Mouse (Mus musculus) embryonic facial prominence, embryonic 15.5 days (tissue): Measurements from ENCODE around the gene Gse1. TPM values are rescaled to one million over a fixed set of nuclear protein-coding genes. Genes with fewer than 3 reads are reported as not detected.

Source experiments
- ATAC-seq: fragments of 200-750 bp; cut with Nextera tagmentation; 2 replicates; pipeline ENCODE4 v1.8.0; 2017; ENCODE audit warnings: low read depth, moderate TSS enrichment; ENCODE audit not compliant: insufficient number of reproducible peaks, low FRiP score, low TSS enrichment
- H3K27ac ChIP-seq: fragments of 300-500 bp; sonication (generic); replicated peaks from 2 replicates; pipeline ENCODE4 v1.5.1; 2015; ENCODE audit warnings: mild to moderate bottlenecking, inconsistent platforms
- H3K27me3 ChIP-seq: fragments of 300-500 bp; sonication (generic); 2 replicates; pipeline ENCODE4 v1.6.1; 2015; ENCODE audit warnings: inconsistent platforms
- H3K36me3 ChIP-seq: fragments of 300-500 bp; sonication (generic); 2 replicates; pipeline ENCODE4 v1.6.1; 2015; ENCODE audit warnings: mild to moderate bottlenecking, inconsistent platforms
- H3K4me1 ChIP-seq: fragments of 300-500 bp; sonication (generic); 2 replicates; pipeline ENCODE4 v1.6.1; 2015; ENCODE audit warnings: inconsistent platforms
- H3K4me2 ChIP-seq: fragments of 300-500 bp; sonication (generic); replicated peaks from 2 replicates; pipeline ENCODE4 v1.6.1; 2015; ENCODE audit warnings: mild to moderate bottlenecking, inconsistent platforms
- H3K4me3 ChIP-seq: fragments of 300-500 bp; sonication (generic); replicated peaks from 2 replicates; pipeline ENCODE4 v1.5.1; 2015; ENCODE audit warnings: mild to moderate bottlenecking, inconsistent platforms
- H3K9ac ChIP-seq: fragments of 300-500 bp; sonication (generic); 2 replicates; pipeline ENCODE4 v1.6.1; 2015; ENCODE audit warnings: inconsistent platforms
- H3K9me3 ChIP-seq: fragments of 300-500 bp; sonication (generic); replicated peaks from 2 replicates; pipeline ENCODE4 v1.6.1; 2016; ENCODE audit warnings: inconsistent platforms
- WGBS: fragments of 180-500 bp; shearing (Covaris S2); methylation state at CpG from one replicate; pipeline ENCODE4 v1.1.7; 2015; 5-methylcytosine and 5-hydroxymethylcytosine counted together
- polyA plus RNA-seq: library from polyadenylated mRNA; unstranded; fragments of >200 nt; fragmentation: Nextera tagmentation; extraction: Ambion mirVana; gene quantifications from 2 replicates; pipeline ENCODE4 v1.2.1, GENCODE M21; 2015

Gse1 gene
- polyA plus RNA-seq, 1 experiment from 2014 or later = 11.1 TPM

DNA sequence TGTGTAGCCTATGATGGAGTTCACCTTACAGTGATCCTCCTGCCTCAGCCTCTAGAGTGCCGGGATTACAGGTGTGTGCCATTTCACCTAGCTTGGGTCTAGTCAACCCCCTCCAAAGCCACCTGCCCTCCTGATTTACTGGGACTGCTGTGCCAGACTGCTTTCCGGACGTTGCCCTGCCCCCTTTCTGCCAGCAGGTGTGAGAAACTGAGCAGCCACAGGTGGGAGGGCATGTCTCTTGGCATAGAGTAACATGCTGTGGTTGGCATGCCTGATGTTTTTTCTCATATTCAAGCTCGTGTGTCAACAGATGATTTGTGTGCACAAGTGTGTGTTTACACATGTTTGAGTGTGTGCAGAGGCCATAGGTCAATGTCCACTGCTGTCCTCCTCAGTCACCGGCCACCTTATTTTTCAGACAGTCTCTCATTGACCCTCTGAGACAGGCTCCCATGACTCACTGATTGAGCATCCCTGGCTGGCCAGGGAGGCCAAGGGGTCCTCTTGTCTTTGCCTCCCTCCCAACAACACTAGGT is 15.7 kb downstream of the Gse1 start:
- ATAC-seq = no peak

GRCm38 (mm10) chr8:120244553-120244952 is 16.3 kb downstream of the Gse1 start:
- no peaks in the 10 kb centered on the region for H3K27me3 ChIP-seq
- H3K9ac ChIP-seq = no peak overlapping the region
- H3K36me3 ChIP-seq = peaks cover 20% of the 10 kb centered on the region; the same call in 1 of the 2 replicates
- H3K4me1 ChIP-seq = peaks cover 10% of the 10 kb centered on the region
- no peak overlapping the region for H3K27ac ChIP-seq
- no peak overlapping the region for H3K4me3 ChIP-seq
- WGBS = 89% methylated on average over 10 of the region's 10 CpGs
- no peak for ATAC-seq
- H3K4me2 ChIP-seq = no peak overlapping the region
- no peaks in the 10 kb centered on the region; the same call in 1 of the 2 replicates for H3K9me3 ChIP-seq

More for the DNA sequence above, 15.7 kb downstream of the Gse1 start:
- Histone ChIP-seq H3K9me3 (no peaks in the 10 kb centered on the region; the same call in 1 of the 2 replicates), H3K27me3 (no peaks in the 10 kb centered on the region), H3K36me3 (peaks cover 22% of the 10 kb centered on the region; the same call in 1 of the 2 replicates), H3K4me3 (no peak overlapping the region), H3K27ac (no peak overlapping the region), H3K9ac (no peak overlapping the region), H3K4me2 (no peak overlapping the region), H3K4me1 (0 out of 2 replicates have a peak, but pooled peaks cover 6% of the 10 kb centered on the region)
- whole genome bisulfite sequencing = 87% methylated on average over 5 of the region's 5 CpGs

GRCm38 (mm10) chr8:120247618-120248017 is 19.4 kb downstream of the Gse1 start:
- no peak for ATAC-seq
- WGBS = 81% methylated on average over 5 of the region's 5 CpGs
- Histone ChIP-seq H3K9me3 (no peaks in the 10 kb centered on the region; the same call in 1 of the 2 replicates), H3K9ac (no peak overlapping the region), H3K4me3 (no peak overlapping the region), H3K36me3 (peaks cover 10% of the 10 kb centered on the region; the same call in 1 of the 2 replicates), H3K4me2 (no peak overlapping the region), H3K4me1 (peaks cover 28% of the 10 kb centered on the region), H3K27ac (no peak overlapping the region), H3K27me3 (no peaks in the 10 kb centered on the region)

DNA sequence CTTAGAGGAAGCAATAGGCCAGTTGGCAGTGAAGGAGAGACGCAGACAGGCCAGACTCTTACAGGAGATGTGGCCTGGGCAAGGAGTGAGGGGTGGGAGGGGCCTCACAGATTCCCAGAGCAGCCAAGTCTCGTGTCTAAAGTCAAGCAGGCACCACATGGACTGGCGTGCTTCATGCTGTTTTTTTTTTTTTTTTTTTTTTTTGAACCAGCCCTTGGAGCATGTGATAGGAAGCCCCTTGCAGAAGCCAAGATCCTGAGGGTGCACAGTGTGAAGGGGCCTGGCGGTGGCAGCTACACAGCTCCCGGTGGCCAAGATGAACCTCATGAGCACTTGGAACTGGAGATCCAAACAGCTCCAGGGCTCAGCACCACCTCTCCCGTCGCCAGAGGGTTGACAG is 19.8 kb downstream of the Gse1 start:
- H3K36me3 ChIP-seq = peaks cover 10% of the 10 kb centered on the region; the same call in 1 of the 2 replicates
- no peak overlapping the region for H3K4me2 ChIP-seq
- H3K9ac ChIP-seq = no peak overlapping the region
- H3K27me3 ChIP-seq = no peaks in the 10 kb centered on the region
- WGBS = 58% methylated on average over 7 of the region's 7 CpGs
- peaks cover 28% of the 10 kb centered on the region for H3K4me1 ChIP-seq
- H3K27ac ChIP-seq = no peak overlapping the region
- no peak for ATAC-seq
- H3K4me3 ChIP-seq = no peak overlapping the region
- no peaks in the 10 kb centered on the region; the same call in 1 of the 2 replicates for H3K9me3 ChIP-seq

- no peak for ATAC-seq
- no peak overlapping the region for H3K4me2 ChIP-seq
- no peak overlapping the region for H3K4me3 ChIP-seq
- H3K4me1 ChIP-seq = peaks cover 28% of the 10 kb centered on the region
- H3K9me3 ChIP-seq = no peaks in the 10 kb centered on the region; the same call in 1 of the 2 replicates
- WGBS = 91% methylated on average over 4 of the region's 4 CpGs
- no peak overlapping the region for H3K27ac ChIP-seq
- no peak overlapping the region for H3K9ac ChIP-seq
- H3K27me3 ChIP-seq = no peaks in the 10 kb centered on the region
- H3K36me3 ChIP-seq = peaks cover 10% of the 10 kb centered on the region; the same call in 1 of the 2 replicates
Measured at GRCm38 (mm10) chr8:120248451-120248850, 20.2 kb downstream of the Gse1 start.

- Histone ChIP-seq H3K9me3 (no peaks in the 10 kb centered on the region), H3K4me1 (peaks cover 37% of the 10 kb centered on the region), H3K27me3 (no peaks in the 10 kb centered on the region), H3K36me3 (no peaks in the 10 kb centered on the region), H3K27ac (peak overlapping the region; percentile 58), H3K4me3 (no peak overlapping the region), H3K9ac (no peak overlapping the region), H3K4me2 (no peak overlapping the region)
- WGBS = 55% methylated on average over 9 of the region's 9 CpGs
- ATAC-seq = no peak
Measured at GRCm38 (mm10) chr8:120249800-120250336, 21.6 kb downstream of the Gse1 start.

DNA sequence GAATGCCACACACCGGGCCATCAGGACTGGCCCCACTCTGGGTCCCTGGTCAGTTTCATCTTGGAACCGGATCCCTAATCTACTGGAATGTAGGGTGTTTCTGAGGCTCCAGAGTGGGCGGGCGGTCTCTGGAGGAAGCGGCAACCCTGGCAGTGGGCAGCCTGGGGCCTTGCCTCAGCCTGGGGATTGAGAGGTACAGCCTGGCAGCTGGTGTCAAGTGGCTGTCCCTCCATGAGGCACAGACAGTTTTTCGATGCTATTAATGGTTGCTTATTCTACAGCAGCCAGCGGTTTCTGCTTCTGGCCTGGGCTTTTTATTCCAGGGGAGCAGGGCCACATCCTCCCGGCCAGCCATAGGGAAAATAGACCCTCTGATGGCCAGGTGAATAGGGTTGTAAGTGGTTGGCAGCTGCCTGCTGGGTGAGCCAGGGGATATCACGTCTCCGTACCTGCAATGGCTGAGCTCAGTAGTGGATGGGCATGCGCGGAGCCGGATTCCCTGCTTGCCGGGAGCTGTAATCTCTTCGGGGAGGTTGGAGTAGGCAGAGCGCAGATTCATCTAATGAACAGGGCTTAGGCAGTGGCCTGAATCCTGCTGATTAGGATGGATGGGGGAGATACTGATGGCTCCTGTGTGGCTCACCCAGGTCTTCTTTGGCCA is 22.6 kb downstream of the Gse1 start:
- no peaks in the 10 kb centered on the region for H3K36me3 ChIP-seq
- ATAC-seq = no peak
- no peak overlapping the region for H3K4me2 ChIP-seq
- WGBS = 65% methylated on average over 16 of the region's 16 CpGs
- H3K9ac ChIP-seq = no peak overlapping the region
- peaks cover 46% of the 10 kb centered on the region for H3K4me1 ChIP-seq
- H3K27ac ChIP-seq = peak overlapping the region; percentile 52; the same call in 1 of the 2 replicates
- no peaks in the 10 kb centered on the region for H3K27me3 ChIP-seq
- no peak overlapping the region for H3K4me3 ChIP-seq
- no peaks in the 10 kb centered on the region for H3K9me3 ChIP-seq

DNA sequence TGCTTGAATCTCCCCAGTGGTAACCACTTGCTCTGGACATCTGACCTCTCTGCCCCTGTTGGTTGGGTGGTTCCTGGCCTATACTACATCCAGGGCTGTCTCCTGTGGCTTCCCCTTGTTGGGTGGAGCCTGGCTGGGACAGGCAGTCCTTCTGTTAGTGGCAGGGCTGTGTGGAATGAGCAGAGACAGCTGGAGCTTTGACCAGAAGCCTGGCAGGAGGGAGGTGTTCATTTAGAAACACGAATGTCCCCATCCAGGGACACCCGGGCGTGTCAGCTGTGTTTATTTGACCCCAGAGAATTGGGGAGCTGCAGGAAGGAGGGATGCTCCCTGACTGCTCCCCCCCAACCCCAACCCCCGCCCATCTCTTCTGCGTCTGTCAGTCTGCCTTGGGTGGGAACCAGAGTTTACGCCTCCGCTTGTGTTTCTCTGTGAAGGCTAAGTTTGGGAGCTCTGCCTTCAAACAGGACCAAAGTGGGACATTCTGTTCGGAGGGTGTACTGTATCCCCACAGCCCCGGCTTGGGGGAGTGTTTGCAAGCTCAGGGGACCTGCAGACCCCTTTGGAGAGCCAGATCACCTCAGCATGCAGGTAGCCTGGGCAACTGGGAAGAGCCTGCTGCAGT is 23.3 kb downstream of the Gse1 start:
- peaks cover 53% of the 10 kb centered on the region for H3K4me1 ChIP-seq
- no peak for ATAC-seq
- no peak overlapping the region for H3K4me2 ChIP-seq

DNA sequence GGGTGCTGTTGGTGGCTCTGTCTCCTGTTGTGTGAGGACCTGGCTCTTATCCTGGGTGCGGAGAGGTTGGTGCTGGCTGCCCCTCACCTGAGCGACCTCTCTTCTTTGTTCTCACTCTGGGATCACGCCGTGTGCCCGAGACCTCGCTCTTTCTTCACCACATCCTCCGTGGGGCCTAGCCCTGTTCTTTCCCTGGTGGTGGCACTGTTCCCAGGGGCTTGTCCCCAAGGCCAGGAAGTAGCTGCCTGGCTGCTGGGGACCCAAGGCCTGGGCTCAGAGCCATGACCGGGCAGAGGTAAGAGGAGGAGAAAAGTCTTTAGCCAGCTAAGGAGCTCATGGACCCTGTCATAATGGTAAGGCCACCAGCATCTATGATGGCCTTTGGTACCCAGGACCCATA is 25.4 kb downstream of the Gse1 start:
- Histone ChIP-seq H3K9ac (no peak overlapping the region), H3K4me3 (no peak overlapping the region), H3K36me3 (no peaks in the 10 kb centered on the region), H3K4me1 (peaks cover 65% of the 10 kb centered on the region), H3K9me3 (no peaks in the 10 kb centered on the region), H3K4me2 (no peak overlapping the region), H3K27ac (no peak overlapping the region), H3K27me3 (no peaks in the 10 kb centered on the region)
- ATAC-seq = no peak
- 71% methylated on average over 8 of the region's 8 CpGs for WGBS

More for the DNA sequence above, 23.3 kb downstream of the Gse1 start:
- peak overlapping the region; percentile 52 for H3K27ac ChIP-seq
- H3K4me3 ChIP-seq = no peak overlapping the region
- no peaks in the 10 kb centered on the region for H3K36me3 ChIP-seq
- WGBS = 63% methylated on average over 9 of the region's 9 CpGs
- H3K9me3 ChIP-seq = no peaks in the 10 kb centered on the region
- H3K9ac ChIP-seq = no peak overlapping the region
- no peaks in the 10 kb centered on the region for H3K27me3 ChIP-seq

GRCm38 (mm10) chr8:120255406-120255987 is 27.2 kb downstream of the Gse1 start:
- no peaks in the 10 kb centered on the region for H3K9me3 ChIP-seq
- no peak overlapping the region for H3K4me2 ChIP-seq
- no peaks in the 10 kb centered on the region for H3K27me3 ChIP-seq
- H3K27ac ChIP-seq = no peak overlapping the region
- H3K4me3 ChIP-seq = no peak overlapping the region
- no peak for ATAC-seq
- peaks cover 68% of the 10 kb centered on the region for H3K4me1 ChIP-seq
- no peaks in the 10 kb centered on the region for H3K36me3 ChIP-seq
- H3K9ac ChIP-seq = no peak overlapping the region
- 86% methylated on average over 6 of the region's 6 CpGs for WGBS

DNA sequence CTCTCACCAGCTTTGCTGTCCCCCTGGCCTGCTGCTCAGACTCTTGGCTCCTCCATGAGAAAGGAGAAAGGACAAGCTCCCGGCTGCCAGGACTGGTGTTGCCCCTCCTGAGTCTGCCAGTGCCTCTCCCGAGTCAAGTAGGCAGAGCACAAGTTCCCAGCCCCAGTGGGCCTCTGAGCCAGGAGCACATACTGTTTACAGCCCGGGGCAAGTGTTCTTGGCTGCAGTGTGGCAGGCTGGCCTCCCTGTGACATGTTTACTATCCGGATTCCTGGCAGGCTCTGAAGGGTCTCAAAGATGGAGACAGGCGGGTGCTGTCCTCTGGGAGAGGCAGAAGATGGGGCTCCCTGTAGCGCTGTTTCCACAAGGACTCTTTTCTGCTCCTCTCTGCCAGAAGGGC is 28.7 kb downstream of the Gse1 start:
- Histone ChIP-seq H3K9me3 (no peaks in the 10 kb centered on the region), H3K4me3 (no peak overlapping the region), H3K36me3 (no peaks in the 10 kb centered on the region), H3K27ac (peak overlapping the region; percentile 63), H3K4me2 (no peak overlapping the region), H3K27me3 (no peaks in the 10 kb centered on the region), H3K9ac (no peak overlapping the region), H3K4me1 (peaks cover 69% of the 10 kb centered on the region)
- WGBS = 36% methylated on average over 6 of the region's 6 CpGs
- 0 out of 2 replicates have a peak, but pooled peaks have one; percentile 9 for ATAC-seq
